Mouse (Mus musculus) urinary bladder, postnatal 25 days (tissue): ENCODE measurements around the gene Ankrd9.
A peak's percentile ranks its signal among the peaks of the same experiment; 100 is the strongest.

Experiments used
- DNase-seq: peaks from one replicate; pipeline ENCODE4 v3.0.0; 2022; ENCODE audit warnings: low spot score

Ankrd9 gene

DNA sequence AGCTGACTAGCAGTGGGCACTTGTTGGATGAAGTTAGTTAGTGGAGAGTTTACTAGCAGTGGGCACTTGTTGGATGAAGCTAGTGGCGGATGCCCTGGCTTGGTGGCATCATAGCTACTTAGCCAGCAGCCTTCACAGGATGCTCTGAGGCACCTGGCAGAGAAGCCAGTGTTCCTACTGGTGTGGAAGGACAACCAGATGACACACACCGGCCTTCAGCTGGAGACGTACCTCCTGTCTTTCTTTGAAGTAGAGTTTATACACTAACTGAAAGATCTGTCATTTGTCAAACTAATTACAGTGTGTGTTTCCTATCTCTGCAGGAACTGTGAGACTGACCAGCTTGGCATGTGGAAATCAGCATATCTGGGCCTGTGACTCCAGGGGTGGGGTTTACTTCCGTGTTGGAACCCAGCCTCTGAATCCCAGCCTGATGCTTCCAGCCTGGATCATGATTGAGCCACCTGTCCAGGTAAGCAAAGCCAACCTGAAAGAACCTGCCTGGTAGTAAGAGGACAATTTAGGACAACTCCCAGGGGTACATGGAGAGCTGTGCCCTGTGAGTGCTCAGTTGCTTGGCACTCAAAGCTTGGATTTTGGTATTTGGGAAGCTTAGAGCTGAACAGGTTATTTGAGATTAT, 24.4 kb downstream of the Ankrd9 start:
- no peak for DNase-seq

DNA sequence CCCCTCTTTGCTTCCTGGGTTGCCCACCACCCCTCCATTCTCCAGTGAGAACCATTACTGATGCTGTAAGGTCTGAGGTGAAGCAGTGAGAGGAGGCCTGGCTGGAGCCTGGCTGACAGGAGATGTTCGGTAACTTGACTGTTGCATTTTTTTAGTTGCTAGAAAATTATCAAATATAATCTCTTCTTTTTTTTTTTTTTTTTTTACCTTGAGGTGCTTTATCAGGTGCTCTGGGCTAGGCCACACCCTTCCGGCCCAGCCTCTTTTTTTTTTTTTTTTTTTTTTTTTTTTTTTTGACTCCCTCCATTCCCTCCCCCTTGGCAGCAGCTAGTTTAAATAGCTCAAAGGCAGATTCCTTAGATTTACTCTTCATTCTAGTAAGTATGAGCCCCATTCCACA, 24.9 kb downstream of the Ankrd9 start:
- DNase-seq: no peak

DNA sequence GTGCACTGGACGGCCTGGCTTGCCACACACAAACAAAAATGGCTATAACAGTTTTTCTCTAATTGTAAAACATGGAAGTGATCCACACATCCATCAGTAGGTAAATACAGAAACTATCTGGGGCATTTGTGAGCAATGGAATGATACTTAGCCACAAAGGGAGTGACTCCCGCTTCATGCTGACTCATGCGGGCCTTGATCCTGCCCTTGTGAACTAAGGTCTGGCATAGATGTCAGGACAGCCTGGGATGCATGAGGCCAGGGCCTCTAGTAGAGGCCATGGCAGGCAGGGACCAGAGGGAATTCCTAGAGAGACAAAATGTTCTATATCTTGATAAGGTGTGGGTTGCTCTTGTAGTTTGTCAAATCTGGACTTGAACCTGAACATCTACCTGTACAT, 25.4 kb downstream of the Ankrd9 start:
- no peak for DNase-seq

DNA sequence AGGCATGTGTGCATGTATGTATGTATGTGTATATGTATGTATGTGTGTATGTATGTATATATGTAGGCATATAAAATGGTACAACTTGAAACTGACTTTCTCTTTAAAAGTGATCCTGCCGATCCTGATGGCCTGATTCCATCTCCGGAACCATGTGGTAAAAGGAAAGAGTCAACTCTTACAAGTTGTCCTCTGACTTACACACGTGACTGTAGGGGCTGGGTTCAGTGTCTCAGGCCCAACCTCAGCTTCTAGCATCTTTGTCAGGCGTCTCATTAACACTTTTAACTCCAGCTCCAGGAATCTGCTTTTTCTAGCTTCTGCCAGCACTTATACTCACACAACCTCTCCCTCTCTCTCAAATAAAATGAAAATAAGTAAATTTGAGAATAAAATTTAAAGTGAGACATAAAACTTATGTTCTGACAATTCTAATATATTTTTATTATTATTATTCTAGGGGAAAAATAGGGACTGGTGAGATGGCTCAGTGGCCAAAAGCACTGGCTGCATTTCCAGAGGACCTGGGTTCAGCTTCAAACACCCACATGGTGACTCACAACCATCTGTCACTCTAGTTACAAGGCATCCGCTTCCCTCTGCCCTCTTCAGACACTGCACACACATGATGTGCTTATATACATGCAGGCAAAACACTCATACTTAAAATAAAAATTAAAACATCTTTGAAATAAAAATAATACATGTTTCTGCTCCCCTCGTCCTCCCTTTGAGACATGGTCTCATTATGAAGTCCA, 26.0 kb downstream of the Ankrd9 start:
- no peak for DNase-seq

DNA sequence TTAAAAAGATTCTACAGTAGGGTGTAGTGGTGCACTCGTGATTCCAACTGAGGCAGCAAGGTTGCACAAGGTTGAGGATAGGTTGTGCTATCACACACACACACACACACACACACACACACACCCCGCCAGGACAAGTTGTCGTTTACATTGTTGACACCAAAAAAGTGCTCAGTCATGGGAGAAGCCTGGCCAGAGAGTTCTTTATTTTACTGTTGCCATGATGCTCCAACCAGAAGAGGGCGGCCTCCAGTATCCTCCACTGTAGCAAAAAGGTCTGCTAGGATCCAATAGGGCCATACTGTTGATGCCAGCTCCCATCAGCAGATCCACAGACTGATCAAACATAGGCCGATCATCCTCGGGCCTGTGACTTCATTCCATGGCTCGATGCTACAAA, 27.6 kb downstream of the Ankrd9 start:
- DNase-seq: no peak

DNA sequence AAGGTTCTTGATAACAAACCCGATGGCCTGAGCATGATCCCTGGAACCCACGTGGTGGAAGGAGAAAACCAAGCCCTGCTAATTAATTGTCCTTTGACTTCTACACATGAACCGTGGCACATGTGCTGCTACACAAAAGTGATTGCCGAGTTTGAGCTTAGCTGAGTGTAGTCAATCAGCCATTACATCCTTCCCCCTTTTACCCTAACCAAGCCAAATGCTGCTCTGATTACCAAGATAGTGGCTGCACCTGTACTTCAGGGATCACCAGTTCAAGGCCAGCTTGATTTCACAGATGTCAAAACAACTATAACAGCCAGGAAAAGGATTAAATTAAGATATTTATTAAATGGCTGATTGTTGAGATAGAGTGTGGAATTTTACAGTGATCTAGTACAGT, 28.7 kb downstream of the Ankrd9 start:
- DNase-seq: no peak

DNA sequence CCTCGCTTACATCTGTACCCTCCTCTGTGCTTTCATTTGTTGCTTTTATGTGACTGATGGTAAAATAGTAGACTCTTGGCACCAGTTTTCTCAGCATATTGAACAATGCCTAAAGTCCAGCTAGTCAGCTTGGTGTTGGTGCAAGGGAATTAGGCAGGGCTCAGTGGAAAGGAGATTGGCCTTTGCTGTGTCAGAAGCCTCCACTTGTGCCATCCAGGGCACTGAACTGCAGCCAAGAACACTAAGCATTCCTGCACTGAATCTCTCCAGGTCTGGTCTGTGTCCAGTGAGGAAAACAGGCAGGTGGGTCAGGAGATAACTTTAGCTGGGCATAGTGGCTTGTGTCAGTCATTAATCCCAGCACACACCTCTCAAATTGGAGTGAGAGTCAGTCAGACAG, 29.4 kb downstream of the Ankrd9 start:
- no peak for DNase-seq

DNA sequence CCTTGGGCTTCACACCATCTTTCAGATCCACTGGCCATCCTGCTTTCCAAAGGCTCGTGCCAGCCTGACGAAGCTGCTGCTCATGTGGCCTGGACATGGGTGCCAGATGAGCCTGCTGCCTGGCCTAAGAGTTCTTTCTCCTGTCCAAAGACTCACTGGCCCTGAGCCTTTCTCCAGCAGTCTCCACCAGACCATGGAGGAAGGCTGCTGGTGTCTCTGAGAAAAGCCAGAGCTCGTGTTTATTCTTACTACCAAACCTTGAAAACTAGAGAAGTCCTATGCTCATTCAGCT, 30.0 kb downstream of the Ankrd9 start:
- DNase-seq: no peak

DNA sequence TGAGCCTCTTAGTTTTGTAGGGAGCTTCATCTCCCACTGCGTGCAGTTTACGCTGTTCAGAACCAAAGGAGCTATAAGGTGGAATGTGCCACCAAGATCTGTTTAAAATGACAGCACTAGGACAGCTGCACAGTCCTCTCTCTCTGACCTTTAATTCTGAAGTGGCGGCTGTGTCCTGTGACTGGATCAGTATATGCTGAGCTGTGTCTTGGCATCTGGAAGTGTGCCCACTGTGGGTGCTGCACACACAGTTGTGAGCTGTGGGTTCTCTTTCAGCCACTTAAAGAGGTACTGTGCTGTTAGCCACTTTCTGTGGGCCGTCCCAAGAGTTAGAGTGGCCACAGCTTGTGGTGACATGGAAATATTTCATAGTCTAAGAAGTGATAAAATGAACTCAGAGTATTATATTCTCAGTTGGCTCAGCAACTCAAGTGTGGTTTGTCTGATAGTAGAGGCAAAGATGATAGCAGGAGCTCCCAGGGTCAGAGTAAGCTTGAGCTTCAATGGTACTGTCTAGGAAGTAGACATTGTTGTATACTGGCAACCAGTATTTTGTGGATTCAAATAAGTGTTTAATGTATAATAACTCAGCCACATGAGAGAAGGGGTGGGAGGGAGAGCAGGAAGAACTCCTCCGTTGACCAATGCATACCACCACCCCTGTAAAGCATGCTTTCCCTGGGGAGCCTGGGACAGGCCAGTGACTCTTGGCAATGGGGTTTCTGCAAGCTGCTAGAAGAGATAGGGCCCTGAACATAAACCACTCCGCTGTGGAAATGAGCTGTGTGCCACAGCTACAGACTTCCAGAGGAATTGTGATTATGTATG, 30.5 kb downstream of the Ankrd9 start:
- no peak for DNase-seq

DNA sequence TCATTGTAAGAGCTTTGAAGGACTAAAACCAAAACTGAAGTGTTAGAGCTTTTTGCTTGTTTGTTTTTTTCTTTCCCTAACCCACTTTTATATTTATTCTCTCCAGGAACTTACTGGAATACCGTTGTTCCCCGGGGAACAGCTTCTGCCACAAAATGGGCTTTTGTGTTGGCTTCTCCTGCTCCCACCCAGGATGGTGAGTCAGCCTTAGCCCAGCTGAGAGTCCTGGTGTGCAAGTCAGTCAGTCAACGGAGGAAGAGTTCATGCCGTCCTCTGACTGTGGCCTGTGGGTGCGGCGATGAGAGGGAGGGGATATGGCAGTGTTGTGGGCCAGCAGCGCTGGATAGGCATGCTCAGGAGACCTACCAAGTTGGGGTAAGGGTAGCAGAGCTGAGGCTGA, 32.6 kb downstream of the Ankrd9 start:
- DNase-seq: no peak

DNA sequence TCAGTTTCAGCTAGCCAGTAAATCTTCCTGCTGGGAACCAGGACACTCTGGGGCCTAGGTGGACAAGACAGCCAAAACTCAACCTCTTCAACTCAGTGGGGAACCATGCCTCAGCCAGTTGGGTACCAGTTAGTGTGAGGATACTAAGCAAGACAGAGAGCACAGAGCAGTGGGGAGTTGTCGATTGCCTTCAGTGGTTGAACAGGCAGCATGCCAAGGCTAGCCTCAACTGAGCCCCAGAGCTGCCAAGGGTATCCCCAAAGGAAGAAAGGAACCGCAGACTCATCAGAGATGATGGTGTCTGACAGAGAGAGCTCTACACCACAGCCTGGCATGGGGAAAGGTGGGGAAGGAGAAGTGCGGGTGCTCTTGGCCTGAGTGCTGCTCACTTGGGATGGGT, 38.0 kb downstream of the Ankrd9 start:
- DNase-seq: no peak

DNA sequence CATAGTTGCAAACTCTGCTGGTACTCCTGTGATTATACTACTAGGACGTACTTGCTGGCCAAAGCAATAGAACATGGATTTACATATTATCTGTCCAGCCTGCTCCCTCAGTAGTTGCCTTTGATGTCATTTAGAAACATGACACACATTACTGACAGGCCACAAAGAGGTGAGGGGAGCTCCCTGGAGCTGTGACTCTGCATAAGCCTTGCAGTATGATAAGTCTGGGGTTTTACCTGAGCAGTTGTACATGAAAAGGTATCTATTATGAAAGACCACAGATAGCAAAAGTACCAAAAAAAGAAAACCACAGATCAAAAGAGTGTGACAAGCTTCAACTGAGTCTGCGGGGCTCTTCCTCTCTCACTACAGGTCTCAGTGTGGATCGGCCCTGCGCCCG, 39.5 kb downstream of the Ankrd9 start:
- no peak for DNase-seq

DNA sequence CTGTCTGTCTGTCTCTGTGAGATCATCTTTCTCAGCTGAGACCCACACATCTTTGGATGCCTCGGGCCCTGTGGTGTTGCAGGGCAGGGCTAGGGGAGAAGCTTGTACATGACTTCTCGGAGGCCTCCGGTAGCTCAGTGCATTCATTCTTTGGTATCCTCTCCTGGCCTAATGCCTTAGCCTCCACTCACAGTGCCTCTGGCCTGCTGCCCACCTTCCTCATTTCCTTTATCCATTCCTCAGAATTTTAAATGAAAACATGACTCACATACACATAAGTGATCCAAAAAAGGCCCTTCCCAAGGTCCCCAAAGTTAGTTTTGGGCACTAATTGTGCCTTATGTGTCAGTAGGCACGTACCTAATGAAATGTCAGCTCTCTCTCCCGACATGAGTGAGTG, 41.3 kb downstream of the Ankrd9 start:
- DNase-seq: no peak

DNA sequence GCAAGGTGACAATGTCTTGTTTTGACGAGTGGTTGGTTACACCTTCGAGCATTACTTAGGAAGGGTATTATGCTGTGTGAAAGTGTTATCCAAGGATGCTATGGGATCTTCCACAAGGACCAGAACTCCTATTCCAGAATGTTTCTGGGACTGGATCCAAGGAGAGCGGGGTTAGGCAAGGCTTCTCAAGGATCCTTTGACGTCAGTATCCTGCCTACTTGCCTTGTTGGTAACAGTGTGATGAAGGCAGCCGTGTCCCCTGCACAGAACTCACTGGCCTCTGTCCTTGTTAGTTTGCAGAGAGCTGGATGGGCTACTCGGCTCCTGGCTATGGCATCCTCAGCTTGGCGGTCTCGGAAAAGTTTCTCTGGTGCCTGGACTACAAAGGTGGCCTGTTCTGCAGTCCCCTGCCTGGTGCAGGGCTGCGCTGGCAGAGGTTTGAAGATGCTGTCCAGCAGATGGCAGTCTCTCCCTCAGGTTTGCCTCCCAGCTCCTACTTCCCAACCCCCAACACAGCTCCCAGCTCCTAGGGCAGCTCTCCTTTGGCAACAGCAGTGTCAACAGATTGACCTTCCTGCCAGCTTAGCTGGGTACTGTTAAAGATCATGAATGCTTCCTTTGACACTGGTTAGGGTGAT, 42.7 kb downstream of the Ankrd9 start:
- peak; percentile 68 for DNase-seq

DNA sequence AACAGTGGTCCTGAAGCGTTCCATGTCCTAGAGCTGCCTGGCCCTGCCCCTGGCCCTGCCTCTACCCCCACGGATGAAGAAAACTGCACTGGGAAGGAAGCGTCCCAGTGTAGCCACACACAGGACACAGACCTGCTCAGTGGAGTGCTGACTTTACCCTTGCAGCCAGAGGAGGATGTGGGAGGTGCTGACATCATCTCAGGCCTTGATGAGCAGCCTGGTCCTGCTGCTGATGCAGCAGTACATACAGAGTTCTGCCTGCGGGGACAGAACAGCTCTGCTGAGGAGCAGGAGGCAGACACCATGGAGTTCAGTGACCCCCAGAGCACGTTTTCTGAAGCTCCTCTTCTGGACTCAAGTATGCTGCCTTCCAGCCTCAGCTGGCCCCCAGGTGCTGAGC, 46.0 kb downstream of the Ankrd9 start:
- DNase-seq: no peak
